Mouse (Mus musculus) limb, embryonic 11.5 days (tissue): ENCODE measurements around the gene Gm45713. TPM values are rescaled to one million over a fixed set of nuclear protein-coding genes. Genes with fewer than 3 reads are reported as not detected.

Source experiments
- ATAC-seq: fragments of 200-750 bp; cut with Nextera tagmentation; 2 replicates; pipeline ENCODE4 v1.8.0; 2017; ENCODE audit warnings: low read depth; ENCODE audit not compliant: insufficient number of reproducible peaks, low FRiP score, low TSS enrichment
- DNase-seq: peaks from one replicate; pipeline ENCODE4 v3.0.0-alpha.2; 2015; ENCODE audit warnings: low spot score
- H3K27ac ChIP-seq: fragments of 300-500 bp; sonication (generic); replicated peaks from 2 replicates; pipeline ENCODE4 v1.5.1; 2014; ENCODE audit warnings: low read depth, mild to moderate bottlenecking, low read length
- H3K27me3 ChIP-seq: fragments of 300-500 bp; sonication (generic); 2 replicates; pipeline ENCODE4 v1.6.1; 2014; ENCODE audit warnings: mild to moderate bottlenecking, low read length, mixed read lengths; ENCODE audit not compliant: control insufficient read depth, insufficient read depth
- H3K36me3 ChIP-seq: fragments of 300-500 bp; sonication (generic); 2 replicates; pipeline ENCODE4 v1.6.1; 2014; ENCODE audit warnings: mild to moderate bottlenecking, low read length, moderate library complexity, mixed read lengths; ENCODE audit not compliant: control insufficient read depth, insufficient read depth
- H3K4me1 ChIP-seq: fragments of 300-500 bp; sonication (generic); 2 replicates; pipeline ENCODE4 v1.6.1; 2014; ENCODE audit warnings: low read length, mixed read lengths; ENCODE audit not compliant: control insufficient read depth, insufficient read depth
- H3K4me2 ChIP-seq: fragments of 300-500 bp; sonication (generic); 2 replicates; pipeline ENCODE4 v1.6.1; 2014; ENCODE audit warnings: low read depth, mild to moderate bottlenecking, moderate library complexity; ENCODE audit not compliant: severe bottlenecking
- H3K4me3 ChIP-seq: fragments of 300-500 bp; sonication (generic); 2 replicates; pipeline ENCODE4 v1.5.1; 2014; ENCODE audit warnings: low read depth, low read length
- H3K9ac ChIP-seq: fragments of 300-500 bp; sonication (generic); 2 replicates; pipeline ENCODE4 v1.6.1; 2014; ENCODE audit warnings: mild to moderate bottlenecking, low read length
- H3K9me3 ChIP-seq: fragments of 300-500 bp; sonication (generic); 2 replicates; pipeline ENCODE4 v1.6.1; 2016; ENCODE audit warnings: low read length; ENCODE audit not compliant: control insufficient read depth
- WGBS: fragments of 180-500 bp; shearing (Covaris S2); extraction: QIAGEN DNeasy Blood & Tissue Kit; methylation state at CpG from one replicate; pipeline ENCODE4 v1.1.7; 2014; 5-methylcytosine and 5-hydroxymethylcytosine counted together
- polyA plus RNA-seq: library from polyadenylated mRNA; unstranded; fragments of >200 nt; fragmentation: Nextera tagmentation; extraction: Ambion mirVana; gene quantifications from 2 replicates; pipeline ENCODE4 v1.2.1, GENCODE M21; 2014

Gene Gm45713
- polyA plus RNA-seq, 1 experiment from 2014 or later: 0.45 TPM

GRCm38 (mm10) chr7:45147267-45147666 lies 11.2 kb upstream of the Gm45713 start:
- Histone ChIP-seq H3K9me3 (no peaks in the 10 kb centered on the region), H3K36me3 (peaks cover 2% of the 10 kb centered on the region; the same call in 1 of the 2 replicates), H3K4me1 (0 out of 2 replicates have a peak, but pooled peaks cover 10% of the 10 kb centered on the region), H3K9ac (no peak overlapping the region), H3K27me3 (no peaks in the 10 kb centered on the region), H3K4me2 (no peak overlapping the region), H3K4me3 (no peak overlapping the region), H3K27ac (no peak overlapping the region)
- no peak for ATAC-seq
- DNase-seq: no peak
- WGBS: 94% methylated on average over 11 of the region's 11 CpGs

DNA sequence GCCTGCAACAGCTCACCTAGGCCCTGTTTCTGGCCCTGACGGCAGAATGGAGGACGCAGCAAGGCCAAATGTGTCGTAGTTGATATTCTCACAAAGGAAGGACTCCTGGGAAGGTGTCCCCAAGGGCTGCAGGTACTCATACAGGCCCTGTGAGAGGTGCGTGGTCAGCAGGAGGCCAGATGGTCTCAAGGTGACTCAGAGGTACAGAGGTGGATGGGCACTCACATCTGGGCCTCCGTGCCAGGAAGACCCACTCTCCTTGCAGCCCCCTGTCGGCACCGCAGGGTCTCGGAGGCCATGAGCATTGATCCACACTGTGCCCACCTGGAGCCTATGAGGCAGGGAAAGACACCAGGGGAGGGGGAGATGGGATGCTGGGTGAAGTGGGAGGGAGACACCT lies 9.4 kb upstream of the Gm45713 start:
- 93% methylated on average over 8 of the region's 8 CpGs for WGBS
- no peaks in the 10 kb centered on the region for H3K4me1 ChIP-seq
- ATAC-seq: no peak
- H3K9me3 ChIP-seq: no peaks in the 10 kb centered on the region
- no peak for DNase-seq
- no peak overlapping the region for H3K9ac ChIP-seq
- no peak overlapping the region for H3K4me3 ChIP-seq
- no peak overlapping the region for H3K4me2 ChIP-seq
- peaks cover 2% of the 10 kb centered on the region; the same call in 1 of the 2 replicates for H3K36me3 ChIP-seq
- H3K27me3 ChIP-seq: no peaks in the 10 kb centered on the region
- H3K27ac ChIP-seq: no peak overlapping the region

DNA sequence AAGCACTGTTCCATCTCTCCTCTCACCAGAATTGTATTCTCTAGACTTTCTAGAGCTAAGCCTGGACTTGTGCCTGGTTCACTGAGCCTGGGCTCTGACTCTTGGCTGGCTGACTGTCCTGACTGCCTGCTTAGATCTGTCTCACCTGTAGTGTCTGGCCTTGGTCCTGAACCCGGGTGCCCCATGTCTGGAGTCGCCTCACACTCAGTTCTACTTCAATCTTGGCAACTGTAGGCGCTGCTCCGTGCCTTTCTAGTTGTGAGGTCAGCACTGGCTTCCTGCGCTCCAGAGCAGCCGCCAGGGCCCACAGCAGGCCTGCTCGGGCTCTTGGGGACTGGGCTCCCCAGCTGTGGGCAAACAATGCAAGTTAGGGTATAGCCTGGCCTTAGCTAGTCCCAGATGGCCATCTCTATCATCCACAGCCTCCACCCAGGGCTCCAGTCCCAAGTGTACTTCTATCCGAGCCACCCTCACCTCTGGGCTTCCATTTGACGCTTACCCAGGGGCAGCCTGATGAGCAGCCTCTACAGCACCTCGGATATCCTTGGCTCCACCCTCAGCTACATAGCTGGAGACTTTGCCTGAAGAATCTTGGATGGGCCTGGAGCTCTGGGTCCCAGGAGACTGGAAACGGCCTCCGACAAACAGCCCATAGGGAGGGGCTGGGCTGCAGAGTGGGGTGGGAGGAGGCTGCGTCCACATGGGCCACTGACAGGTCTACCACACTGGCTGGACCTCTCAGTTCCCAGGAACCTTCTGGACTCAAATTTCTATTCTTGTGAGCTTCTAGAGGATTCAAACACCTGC lies 8.5 kb upstream of the Gm45713 start:
- DNase-seq: no peak
- H3K4me2 ChIP-seq: no peak overlapping the region
- H3K36me3 ChIP-seq: peaks cover 2% of the 10 kb centered on the region; the same call in 1 of the 2 replicates
- H3K4me1 ChIP-seq: no peaks in the 10 kb centered on the region
- H3K27me3 ChIP-seq: no peaks in the 10 kb centered on the region
- no peak overlapping the region for H3K4me3 ChIP-seq
- no peak overlapping the region for H3K27ac ChIP-seq
- WGBS: 83% methylated on average over 13 of the region's 13 CpGs
- no peak for ATAC-seq
- no peaks in the 10 kb centered on the region for H3K9me3 ChIP-seq
- H3K9ac ChIP-seq: no peak overlapping the region

- Histone ChIP-seq H3K36me3 (no peaks in the 10 kb centered on the region; the same call in 1 of the 2 replicates), H3K4me3 (no peak overlapping the region), H3K9ac (no peak overlapping the region), H3K27ac (no peak overlapping the region), H3K27me3 (no peaks in the 10 kb centered on the region; the same call in 1 of the 2 replicates), H3K4me2 (no peak overlapping the region), H3K4me1 (no peaks in the 10 kb centered on the region), H3K9me3 (no peaks in the 10 kb centered on the region)
- ATAC-seq (no peak), DNase-seq (no peak)
- 92% methylated on average over 5 of the region's 5 CpGs for WGBS
Observed at GRCm38 (mm10) chr7:45141914-45142313, 5.9 kb upstream of the Gm45713 start.

GRCm38 (mm10) chr7:45141319-45141718 lies 5.3 kb upstream of the Gm45713 start:
- H3K9ac ChIP-seq: no peak overlapping the region
- H3K4me2 ChIP-seq: no peak overlapping the region
- no peak overlapping the region for H3K4me3 ChIP-seq
- H3K36me3 ChIP-seq: no peaks in the 10 kb centered on the region; the same call in 1 of the 2 replicates
- WGBS: 91% methylated on average over 3 of the region's 3 CpGs
- H3K27ac ChIP-seq: no peak overlapping the region
- no peak for DNase-seq
- no peaks in the 10 kb centered on the region for H3K4me1 ChIP-seq
- no peaks in the 10 kb centered on the region for H3K9me3 ChIP-seq
- H3K27me3 ChIP-seq: no peaks in the 10 kb centered on the region; the same call in 1 of the 2 replicates
- ATAC-seq: no peak

DNA sequence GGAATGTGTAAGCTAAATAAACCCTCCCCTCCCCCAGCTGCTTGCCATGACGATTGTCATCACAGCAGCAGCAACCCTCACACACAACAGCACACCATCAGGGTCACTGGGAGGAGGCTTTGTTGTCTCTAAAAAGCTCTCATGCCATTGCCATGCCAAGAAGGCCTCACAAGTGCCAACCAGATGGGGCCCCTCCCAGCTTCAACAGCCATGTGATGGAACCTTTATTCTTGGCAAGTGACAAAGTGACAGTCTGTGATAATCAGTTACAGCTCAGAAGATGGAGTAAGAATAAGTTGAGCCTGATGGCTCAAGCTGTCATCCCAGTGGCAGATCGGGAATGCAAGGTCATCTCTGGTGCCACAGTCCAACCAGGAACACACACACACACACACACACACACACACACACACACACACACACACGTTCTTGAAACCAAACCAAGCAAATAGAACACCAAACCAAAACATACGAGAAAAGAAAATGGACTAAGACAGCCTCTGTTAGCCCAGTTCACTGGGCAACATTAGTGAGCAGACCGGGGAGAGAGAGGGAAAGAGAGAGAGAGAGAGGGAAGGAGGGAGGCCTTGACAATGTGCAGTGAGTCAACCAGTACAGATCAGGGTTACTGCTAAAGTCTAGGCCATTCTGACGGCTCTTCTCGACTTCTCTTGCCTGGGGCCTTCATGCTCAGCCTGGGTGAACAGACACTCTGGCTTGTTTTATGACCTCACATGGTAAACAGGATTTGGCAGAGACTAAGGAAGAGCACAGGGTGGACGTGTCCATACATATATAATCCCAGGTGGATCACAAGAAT lies 4.1 kb upstream of the Gm45713 start:
- WGBS: 73% methylated on average over 8 of the region's 8 CpGs
- Histone ChIP-seq H3K9ac (no peak overlapping the region), H3K4me1 (no peaks in the 10 kb centered on the region), H3K27ac (no peak overlapping the region), H3K4me2 (no peak overlapping the region), H3K27me3 (no peaks in the 10 kb centered on the region; the same call in 1 of the 2 replicates), H3K4me3 (no peak overlapping the region), H3K9me3 (no peaks in the 10 kb centered on the region), H3K36me3 (no peaks in the 10 kb centered on the region; the same call in 1 of the 2 replicates)
- DNase-seq (no peak), ATAC-seq (no peak)

DNA sequence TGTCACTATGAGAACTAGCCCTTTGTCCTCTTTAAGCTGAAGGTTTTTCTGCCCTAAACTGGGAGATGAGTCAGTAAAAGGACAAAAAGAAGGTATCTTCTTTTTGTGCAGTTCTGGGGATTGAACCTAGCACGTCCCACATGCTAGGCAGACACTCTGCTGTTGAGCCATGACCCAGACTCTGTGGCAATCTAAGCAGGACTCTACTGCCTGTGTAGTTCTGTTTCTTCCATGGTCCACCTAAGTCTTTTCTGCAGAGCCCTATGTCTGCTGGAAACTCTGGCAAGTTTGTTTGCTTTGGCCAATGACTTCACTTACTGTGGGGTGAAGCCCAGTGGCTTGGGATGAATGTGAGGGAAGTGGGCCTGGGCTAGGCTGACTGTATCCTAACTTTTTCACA lies 2.4 kb upstream of the Gm45713 start:
- 69% methylated on average over 1 of the region's 1 CpGs for WGBS

GRCm38 (mm10) chr7:45137171-45138006 lies 1.4 kb upstream of the Gm45713 start:
- no peak overlapping the region for H3K4me3 ChIP-seq
- no peaks in the 10 kb centered on the region for H3K9me3 ChIP-seq
- no peaks in the 10 kb centered on the region for H3K4me1 ChIP-seq
- no peak overlapping the region for H3K4me2 ChIP-seq
- ATAC-seq (no peak), DNase-seq (no peak)
- H3K9ac ChIP-seq: no peak overlapping the region
- no peaks in the 10 kb centered on the region; the same call in 1 of the 2 replicates for H3K27me3 ChIP-seq
- H3K27ac ChIP-seq: no peak overlapping the region
- H3K36me3 ChIP-seq: no peaks in the 10 kb centered on the region
- WGBS: 83% methylated on average over 12 of the region's 12 CpGs

More for the DNA sequence above, 2.4 kb upstream of the Gm45713 start:
- ATAC-seq: no peak
- no peak for DNase-seq
- Histone ChIP-seq H3K36me3 (no peaks in the 10 kb centered on the region; the same call in 1 of the 2 replicates), H3K9me3 (no peaks in the 10 kb centered on the region), H3K27me3 (no peaks in the 10 kb centered on the region; the same call in 1 of the 2 replicates), H3K4me3 (no peak overlapping the region), H3K9ac (no peak overlapping the region), H3K4me2 (no peak overlapping the region), H3K4me1 (no peaks in the 10 kb centered on the region), H3K27ac (no peak overlapping the region)
